Mouse (Mus musculus): ENCODE measurements around the gene Pxmp4. TPM values are rescaled to one million over a fixed set of nuclear protein-coding genes. Genes with fewer than 3 reads are reported as not detected.

Gene Pxmp4
- total RNA-seq, 2 experiments from 2014 or later, result 11.5 to 15.5 TPM

GRCm38 (mm10) chr2:154551476-154551875, 52.0 kb downstream of the Pxmp4 start, which contains the start of gene Actl10:
Actl10 (plus strand) TSS chr2:154551776.
- no peak for ATAC-seq (replicated peaks; ENCODE audit: poor library complexity, severe bottlenecking)

DNA sequence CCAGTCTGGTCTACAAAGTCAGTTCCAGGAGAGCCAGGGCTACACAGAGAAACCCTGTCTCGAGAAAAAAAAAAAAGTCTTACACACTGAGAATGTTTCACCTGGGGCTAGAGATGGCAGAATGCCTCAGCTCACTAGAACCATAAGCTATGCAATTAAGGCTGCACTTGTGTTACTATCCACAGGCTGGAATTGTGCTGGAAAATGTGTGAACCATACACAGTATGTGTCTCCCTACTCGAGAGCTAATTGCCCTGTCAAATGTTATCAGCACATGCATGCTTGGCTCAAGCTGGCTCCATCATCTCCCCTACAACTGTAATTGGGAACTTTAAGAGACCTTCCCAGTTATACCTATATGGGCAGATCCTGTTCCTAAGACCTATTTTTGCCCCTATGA, 52.6 kb downstream of the Pxmp4 start:
- ATAC-seq (replicated peaks; ENCODE audit: poor library complexity, severe bottlenecking), result no peak

DNA sequence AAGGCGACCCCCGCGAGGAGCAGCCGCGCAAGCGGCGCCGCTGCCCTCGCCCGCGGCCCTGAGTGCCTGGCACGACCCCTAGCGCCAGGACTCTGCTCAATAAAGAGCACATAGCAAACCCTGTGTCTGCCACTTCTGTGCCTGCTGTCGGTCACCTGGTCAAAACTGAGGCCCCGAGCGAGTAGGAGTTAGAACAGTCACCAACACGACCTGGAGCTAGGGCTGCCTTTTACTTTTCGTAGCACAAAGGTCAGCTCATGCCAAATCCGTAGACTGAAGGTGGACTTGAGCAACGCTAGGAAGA, 53.7 kb downstream of the Pxmp4 start:
- ATAC-seq (replicated peaks; ENCODE audit: poor library complexity, severe bottlenecking), result no peak

- ATAC-seq (replicated peaks; ENCODE audit: poor library complexity, severe bottlenecking), result peak; percentile 59
These were observed 54.2 kb downstream of the Pxmp4 start for GRCm38 (mm10) chr2:154549127-154549885.

- ATAC-seq (replicated peaks; ENCODE audit: poor library complexity, severe bottlenecking), result no peak
These were observed 54.8 kb downstream of the Pxmp4 start for GRCm38 (mm10) chr2:154548688-154549087.

DNA sequence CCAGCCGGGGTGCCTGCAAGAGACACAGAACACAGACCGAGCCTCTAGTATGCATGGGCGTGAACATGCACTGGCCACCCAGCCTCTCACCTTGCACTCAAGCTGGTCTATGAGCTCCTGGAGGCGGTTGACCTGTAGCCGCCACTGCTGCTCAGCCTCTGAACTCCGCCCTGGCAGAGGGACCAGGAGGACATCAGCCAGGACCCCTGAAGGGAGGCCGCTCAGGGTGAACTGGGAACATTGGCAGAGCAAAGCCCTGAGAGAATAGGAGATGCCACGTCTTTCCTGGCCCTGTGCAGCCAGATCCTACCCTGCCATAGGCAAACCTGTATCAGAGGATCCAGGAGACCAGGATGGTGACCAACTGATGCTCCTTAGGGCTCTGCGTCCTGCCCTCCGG, 56.8 kb downstream of the Pxmp4 start, which contains the start of gene 1700003F12Rik:
1700003F12Rik (plus strand) TSS at position 375 of the 400 bp plus-strand sequence.
- no peak for ATAC-seq (replicated peaks; ENCODE audit: poor library complexity, severe bottlenecking)

- ATAC-seq (replicated peaks; ENCODE audit: poor library complexity, severe bottlenecking), result no peak
These were observed 59.8 kb downstream of the Pxmp4 start for GRCm38 (mm10) chr2:154543567-154544347.

DNA sequence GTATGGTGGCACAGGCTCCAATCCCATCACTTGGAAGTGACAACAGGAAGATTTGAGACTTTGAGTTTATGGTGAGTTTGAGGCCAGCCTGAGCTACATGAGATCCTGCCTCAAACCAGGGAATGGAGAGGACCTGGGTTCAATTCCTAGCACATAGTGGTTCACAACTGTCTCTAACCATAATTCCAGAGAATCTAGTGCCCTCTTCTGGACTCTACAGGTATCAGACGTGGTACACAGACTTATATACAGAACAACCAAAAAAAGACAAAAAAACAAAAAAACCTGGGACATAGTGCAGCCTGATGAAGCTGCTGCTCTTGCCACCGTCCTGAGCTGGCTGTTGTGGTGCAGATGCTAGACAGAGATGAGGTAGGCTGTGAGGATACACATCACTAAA, 61.9 kb downstream of the Pxmp4 start:
- ATAC-seq (replicated peaks; ENCODE audit: poor library complexity, severe bottlenecking), result no peak

GRCm38 (mm10) chr2:154539720-154540119, 63.8 kb downstream of the Pxmp4 start:
- peak; percentile 61 for ATAC-seq (replicated peaks; ENCODE audit: poor library complexity, severe bottlenecking)

- ATAC-seq (replicated peaks; ENCODE audit: poor library complexity, severe bottlenecking), result no peak
These were observed 64.8 kb downstream of the Pxmp4 start for GRCm38 (mm10) chr2:154538710-154539109.

GRCm38 (mm10) chr2:154538310-154538709, 65.2 kb downstream of the Pxmp4 start:
- ATAC-seq (replicated peaks; ENCODE audit: poor library complexity, severe bottlenecking), result no peak

Other genes with a start within 250 kb of the Pxmp4 start
- gene Cdk5rap1, start 230.7 kb downstream of the Pxmp4 start, total RNA-seq (2014; fragmentation: Nextera tagmentation), result 10.7 and 15.4 TPM in 2 replicates
- 15.6 and 16.1 TPM in 2 replicates for gene Cdk5rap1, start 230.7 kb downstream of the Pxmp4 start, total RNA-seq (2017)
- 0.56 TPM in 1 of 2 replicates, not detected in the other for gene Snta1, start 195.6 kb downstream of the Pxmp4 start, total RNA-seq (2014; fragmentation: Nextera tagmentation)
- 0.04 TPM in 1 of 2 replicates, not detected in the other for gene Snta1, start 195.6 kb downstream of the Pxmp4 start, total RNA-seq (2017)
- gene Cbfa2t2, start 167.2 kb downstream of the Pxmp4 start, total RNA-seq (2014; fragmentation: Nextera tagmentation), result 13.3 and 14.7 TPM in 2 replicates
- 12.1 and 13.0 TPM in 2 replicates for gene Cbfa2t2, start 167.2 kb downstream of the Pxmp4 start, total RNA-seq (2017)
- not detected in 2 replicates for gene 1700003F12Rik, start 56.6 kb downstream of the Pxmp4 start, total RNA-seq (2014; fragmentation: Nextera tagmentation)
- not detected in 2 replicates for gene 1700003F12Rik, start 56.6 kb downstream of the Pxmp4 start, total RNA-seq (2017)
- gene Actl10, start 51.9 kb downstream of the Pxmp4 start, total RNA-seq (2014; fragmentation: Nextera tagmentation), result not detected in 2 replicates
- gene Actl10, start 51.9 kb downstream of the Pxmp4 start, total RNA-seq (2017), result not detected in 2 replicates
- gene Necab3, start 44.8 kb downstream of the Pxmp4 start, total RNA-seq (2014; fragmentation: Nextera tagmentation), result 1.8 and 7.0 TPM in 2 replicates
- gene Necab3, start 44.8 kb downstream of the Pxmp4 start, total RNA-seq (2017), result 2.4 TPM in 1 of 2 replicates, not detected in the other
- 32.0 and 45.2 TPM in 2 replicates for gene E2f1, start 33.8 kb downstream of the Pxmp4 start, total RNA-seq (2014; fragmentation: Nextera tagmentation)
- 7.5 and 9.9 TPM in 2 replicates for gene E2f1, start 33.8 kb downstream of the Pxmp4 start, total RNA-seq (2017)
- gene Zfp341, start 9.6 kb upstream of the Pxmp4 start, total RNA-seq (2014; fragmentation: Nextera tagmentation), result 1.2 and 1.7 TPM in 2 replicates
- 0.77 and 1.3 TPM in 2 replicates for gene Zfp341, start 9.6 kb upstream of the Pxmp4 start, total RNA-seq (2017)
- not detected in 2 replicates for gene 4930519P11Rik, start 9.7 kb upstream of the Pxmp4 start, total RNA-seq (2014; fragmentation: Nextera tagmentation)
- 0.52 TPM in 1 of 2 replicates, not detected in the other for gene 4930519P11Rik, start 9.7 kb upstream of the Pxmp4 start, total RNA-seq (2017)
- gene Chmp4b, start 48.0 kb upstream of the Pxmp4 start, total RNA-seq (2014; fragmentation: Nextera tagmentation), result 108 and 120 TPM in 2 replicates
- gene Chmp4b, start 48.0 kb upstream of the Pxmp4 start, total RNA-seq (2017), result 125 and 129 TPM in 2 replicates
- gene Gm14214, start 166.3 kb upstream of the Pxmp4 start, total RNA-seq (2014; fragmentation: Nextera tagmentation), result not detected in 2 replicates
- not detected in 2 replicates for gene Gm14214, start 166.3 kb upstream of the Pxmp4 start, total RNA-seq (2017)
- gene Raly, start 187.4 kb upstream of the Pxmp4 start, total RNA-seq (2014; fragmentation: Nextera tagmentation), result 152 and 190 TPM in 2 replicates
- 191 and 211 TPM in 2 replicates for gene Raly, start 187.4 kb upstream of the Pxmp4 start, total RNA-seq (2017)
- not detected in 2 replicates for gene a, start 187.7 kb upstream of the Pxmp4 start, total RNA-seq (2014; fragmentation: Nextera tagmentation)
- not detected in 2 replicates for gene a, start 187.7 kb upstream of the Pxmp4 start, total RNA-seq (2017)

Data from granulocyte monocyte progenitor cell, adult 5-6 weeks (primary cell).